Mouse (Mus musculus): ENCODE results near the gene Mrtfa. TPM values are rescaled to one million over a fixed set of nuclear protein-coding genes. Genes with fewer than 3 reads are reported as not detected.

The Mrtfa gene
- total RNA-seq, 2 experiments from 2014 or later: 8.2 to 9.1 TPM

DNA sequence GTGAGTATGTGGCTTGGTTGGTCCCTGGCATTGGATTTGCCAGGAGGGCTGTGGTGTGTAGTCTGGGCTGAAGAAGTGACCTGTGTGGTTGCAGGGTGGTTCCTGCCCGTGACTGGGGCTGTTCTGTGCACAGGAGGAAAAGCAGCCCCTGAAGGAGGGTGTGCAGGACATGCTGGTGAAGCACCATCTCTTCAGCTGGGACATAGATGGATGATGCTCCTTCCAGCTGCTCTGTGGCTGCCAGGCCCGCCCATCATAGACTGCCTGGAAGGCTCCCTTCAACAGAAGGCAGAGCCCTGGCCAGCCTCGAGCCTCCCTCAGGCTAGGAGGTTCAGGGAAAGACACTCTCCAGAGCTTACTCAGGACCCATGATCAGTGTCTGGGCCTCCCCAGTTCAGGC is 179.0 kb downstream of the Mrtfa start:
- DNase-seq (ENCODE audit: low spot score): no peak
- intact Hi-C loops (cut with DNase I): no loop called here

- DNase-seq (ENCODE audit: low spot score): no peak
- intact Hi-C loops (cut with DNase I): no loop called here
Measured at GRCm38 (mm10) chr15:81010114-81010513, 180.4 kb downstream of the Mrtfa start.

GRCm38 (mm10) chr15:81008689-81009123 is 181.9 kb downstream of the Mrtfa start:
- intact Hi-C loops (cut with DNase I): no loop called here

DNA sequence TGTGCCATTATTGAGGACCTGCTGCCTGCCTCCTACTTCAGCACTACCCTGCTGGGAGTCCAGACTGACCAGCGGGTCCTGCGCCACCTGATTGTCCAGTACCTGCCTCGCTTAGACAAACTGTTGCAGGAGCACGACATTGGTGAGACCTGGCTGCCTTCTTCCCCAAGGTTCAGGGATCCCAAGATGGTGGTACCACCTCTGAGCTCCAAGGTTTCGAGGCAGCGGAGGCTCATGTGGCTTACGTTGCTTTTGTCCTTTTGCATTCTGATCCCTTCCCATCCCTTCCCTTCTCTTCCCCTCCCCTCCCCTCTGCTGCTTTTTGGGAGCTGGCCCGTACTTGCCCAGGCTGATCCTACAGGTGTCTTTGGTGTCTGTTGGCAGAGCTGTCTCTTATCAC is 182.7 kb downstream of the Mrtfa start:
- no peak for DNase-seq (ENCODE audit: low spot score)
- intact Hi-C loops (cut with DNase I): no loop called here

More at GRCm38 (mm10) chr15:81008689-81009123, 181.9 kb downstream of the Mrtfa start:
- no peak for DNase-seq (ENCODE audit: low spot score)

GRCm38 (mm10) chr15:81007339-81007738 is 183.2 kb downstream of the Mrtfa start:
- no peak for DNase-seq (ENCODE audit: low spot score)
- intact Hi-C loops (cut with DNase I): no loop called here

- DNase-seq (ENCODE audit: low spot score): no peak
- intact Hi-C loops (cut with DNase I): no loop called here
Measured at GRCm38 (mm10) chr15:81006127-81006735, 184.3 kb downstream of the Mrtfa start.

GRCm38 (mm10) chr15:81000419-81001138 is 190.0 kb downstream of the Mrtfa start:
- intact Hi-C loops (cut with DNase I): no loop called here
- no peak for DNase-seq (ENCODE audit: low spot score)

DNA sequence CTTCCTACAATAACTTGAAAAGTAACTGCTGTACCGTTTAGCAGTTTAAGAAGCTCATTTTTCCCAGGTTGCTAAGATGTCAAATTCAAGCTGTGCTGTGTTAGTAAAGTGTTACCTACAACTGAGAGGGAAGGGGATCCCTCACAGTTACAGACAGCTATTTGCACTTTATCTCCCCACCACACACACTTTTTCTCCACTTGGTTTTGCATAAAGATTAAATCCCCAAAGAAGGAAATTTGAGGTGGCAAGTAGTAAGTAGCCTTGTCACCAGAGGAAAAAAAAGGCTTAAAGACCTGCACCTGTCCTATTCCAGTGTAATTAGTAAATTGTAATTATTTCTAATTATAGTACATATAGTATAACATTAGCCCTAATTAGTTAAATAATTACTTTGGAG is 193.5 kb downstream of the Mrtfa start:
- intact Hi-C loops (cut with DNase I): no loop called here
- no peak for DNase-seq (ENCODE audit: low spot score)

- intact Hi-C loops (cut with DNase I): no loop called here
Measured at GRCm38 (mm10) chr15:80996090-80996835, 194.3 kb downstream of the Mrtfa start.

DNA sequence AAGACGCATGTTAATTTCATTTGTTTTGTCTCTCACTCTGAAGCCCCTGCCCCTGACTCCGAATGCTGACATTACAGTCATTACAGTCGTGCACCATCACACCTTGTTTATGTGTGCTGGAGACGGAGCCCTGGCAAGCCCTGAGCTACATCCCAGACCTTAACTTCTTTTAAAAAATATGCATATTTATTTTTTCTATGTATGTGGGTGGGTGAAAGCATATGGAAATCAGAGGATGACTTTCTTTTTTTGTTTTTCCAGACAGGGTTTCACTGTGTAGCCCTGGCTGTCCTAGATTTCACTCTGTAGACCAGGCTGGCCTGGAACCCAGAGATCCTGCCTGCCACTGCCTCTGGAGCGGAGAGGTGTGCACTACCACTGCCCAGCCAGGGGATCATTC is 195.6 kb downstream of the Mrtfa start:
- intact Hi-C loops (cut with DNase I): no loop called here
- no peak for DNase-seq (ENCODE audit: low spot score)

More at GRCm38 (mm10) chr15:80996090-80996835, 194.3 kb downstream of the Mrtfa start:
- DNase-seq (ENCODE audit: low spot score): no peak

DNA sequence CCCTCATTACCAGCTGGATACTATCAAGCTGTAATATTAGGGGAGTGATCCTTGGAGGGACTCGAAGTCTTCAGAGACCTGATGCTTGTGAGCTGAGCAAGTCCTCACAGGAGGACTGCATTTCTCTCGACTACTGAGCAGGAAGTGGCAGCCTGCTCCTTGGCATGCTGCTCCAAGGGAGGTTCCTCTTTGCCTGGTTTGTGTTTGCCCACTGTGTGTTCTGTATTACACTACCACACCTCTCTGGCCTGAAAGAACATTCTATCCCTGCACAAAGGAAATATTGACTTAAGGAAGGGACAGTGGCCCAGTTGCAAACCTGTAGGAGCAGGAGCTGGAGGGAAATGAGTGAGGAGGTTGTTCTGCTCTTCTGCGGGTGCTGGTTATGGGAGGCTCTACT is 200.8 kb downstream of the Mrtfa start:
- intact Hi-C loops (cut with DNase I): no loop called here

DNA sequence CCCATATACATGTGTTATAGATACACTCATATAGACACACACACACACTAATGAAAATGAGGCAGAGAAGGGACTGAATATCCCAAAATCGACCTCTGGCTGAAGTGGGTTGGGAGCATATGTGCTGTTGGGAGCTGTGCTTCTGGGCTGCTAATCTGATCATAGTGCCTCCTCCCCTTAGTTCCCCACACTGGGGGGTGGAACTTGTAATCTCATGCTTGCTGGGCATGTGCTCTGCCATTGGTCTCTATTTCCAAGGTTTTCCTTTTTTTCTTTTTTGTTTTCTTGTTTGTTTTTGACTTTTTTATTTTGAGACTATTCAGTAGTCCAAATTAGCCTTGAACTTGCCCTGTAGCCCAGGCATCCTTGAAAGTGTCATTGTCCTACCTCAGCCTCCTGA is 202.2 kb downstream of the Mrtfa start:
- intact Hi-C loops (cut with DNase I): no loop called here

More for the DNA sequence above, 200.8 kb downstream of the Mrtfa start:
- DNase-seq (ENCODE audit: low spot score): no peak

GRCm38 (mm10) chr15:80983264-80983663 is 207.3 kb downstream of the Mrtfa start:
- DNase-seq (ENCODE audit: low spot score): no peak
- intact Hi-C loops (cut with DNase I): no loop called here

More for the DNA sequence above, 202.2 kb downstream of the Mrtfa start:
- DNase-seq (ENCODE audit: low spot score): no peak

DNA sequence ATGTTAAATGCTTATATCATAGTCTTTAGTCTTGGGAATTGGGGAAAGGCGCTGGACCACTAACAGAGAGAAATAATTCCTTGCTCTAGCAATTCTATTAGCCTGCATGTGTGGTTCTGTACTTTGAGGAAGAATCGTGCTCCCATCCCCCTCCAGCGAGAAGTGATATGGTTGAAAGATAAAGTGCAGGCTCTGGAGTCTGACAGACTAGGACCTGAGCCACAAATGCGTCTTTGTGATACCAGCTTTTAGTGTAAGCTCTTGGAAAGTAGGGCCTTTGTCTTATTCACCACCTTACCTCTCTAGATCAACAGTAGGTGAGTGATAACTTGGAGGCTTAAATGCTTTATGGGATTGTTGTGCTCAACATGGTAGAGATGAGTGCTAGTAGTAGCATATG is 209.4 kb downstream of the Mrtfa start:
- DNase-seq (ENCODE audit: low spot score): no peak
- intact Hi-C loops (cut with DNase I): no loop called here

DNA sequence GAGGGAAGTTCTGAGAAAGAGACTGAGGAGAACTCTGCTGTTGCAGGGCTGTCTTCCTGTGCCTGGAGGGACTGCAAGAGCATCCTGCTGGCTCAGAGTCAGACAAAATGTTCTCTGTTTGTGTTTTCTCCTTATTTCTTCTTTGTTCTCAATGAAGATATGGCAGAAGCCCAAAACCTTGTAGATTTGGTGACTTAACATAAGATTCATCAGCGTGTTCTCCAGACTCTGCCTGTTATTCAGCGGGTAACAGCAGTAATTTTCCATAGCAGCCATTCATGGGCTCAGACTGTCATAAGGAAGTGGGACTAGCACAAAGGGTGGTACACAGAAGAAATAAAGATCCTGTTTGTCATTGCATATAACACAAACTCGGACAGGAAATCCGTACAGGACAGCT is 210.9 kb downstream of the Mrtfa start:
- intact Hi-C loops (cut with DNase I): no loop called here
- DNase-seq (ENCODE audit: low spot score): no peak

DNA sequence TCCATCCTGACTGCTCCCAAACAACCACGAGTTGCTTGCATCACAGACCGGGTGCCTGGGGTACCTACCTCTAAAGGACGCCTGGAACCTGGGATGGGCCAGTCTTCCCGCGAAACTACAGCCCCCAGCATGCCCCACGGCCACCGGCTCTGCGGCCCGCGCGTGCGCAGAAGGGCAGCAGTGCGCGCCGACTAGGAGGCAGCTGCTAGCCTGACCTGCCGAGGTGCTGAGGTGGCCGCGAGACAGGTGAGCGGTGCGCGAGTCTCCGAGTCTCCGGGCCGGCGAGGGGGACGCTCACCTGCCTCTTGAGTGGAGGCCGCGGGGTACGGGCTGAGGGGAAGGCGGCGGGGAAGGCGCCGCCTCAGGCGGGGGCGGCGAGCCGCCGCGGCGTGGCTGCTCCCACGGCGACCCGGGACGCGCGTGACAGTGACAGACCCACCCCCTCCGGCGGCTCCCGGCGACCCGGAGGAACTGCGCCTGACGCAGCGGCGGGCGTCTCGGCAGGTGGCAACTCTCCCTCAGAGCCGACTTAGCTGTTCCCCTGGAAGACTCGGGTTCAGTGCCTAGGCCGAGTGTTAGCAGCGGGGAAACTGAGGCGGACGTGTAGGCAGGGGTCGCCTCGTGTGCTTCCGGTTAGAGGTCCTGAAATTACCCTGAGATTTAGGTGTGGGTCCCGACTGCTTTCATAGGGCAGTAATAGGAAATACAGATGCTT is 212.8 kb downstream of the Mrtfa start, which contains the start of gene Sgsm3:
Sgsm3 (plus strand) TSS at position 146 of the 715 bp plus-strand sequence.
- intact Hi-C loops (cut with DNase I): no loop called here
- peak; percentile 67 for DNase-seq (ENCODE audit: low spot score)

- DNase-seq (ENCODE audit: low spot score): no peak
- intact Hi-C loops (cut with DNase I): no loop called here
Measured at GRCm38 (mm10) chr15:80975666-80976065, 214.9 kb downstream of the Mrtfa start.

DNA sequence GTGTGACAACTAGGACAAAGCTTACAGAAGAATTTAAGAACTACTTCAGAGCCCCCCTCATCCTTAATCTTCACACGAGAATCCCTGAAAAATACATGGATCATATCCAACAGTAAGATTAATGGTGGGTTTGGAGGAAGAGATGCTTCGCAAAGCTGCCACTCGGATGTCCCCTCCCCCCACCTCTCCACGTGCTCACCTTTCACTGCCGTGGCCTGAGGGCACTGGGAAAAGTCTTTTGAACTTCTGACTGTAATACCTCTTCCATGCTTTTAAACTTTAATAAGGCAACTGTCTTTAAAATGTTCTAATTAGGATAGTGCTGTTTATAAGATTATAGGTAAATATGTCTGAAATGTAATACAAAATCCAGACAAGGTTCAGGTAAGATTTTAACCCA is 216.2 kb downstream of the Mrtfa start:
- no peak for DNase-seq (ENCODE audit: low spot score)
- intact Hi-C loops (cut with DNase I): no loop called here

GRCm38 (mm10) chr15:80969371-80969770 is 221.2 kb downstream of the Mrtfa start:
- intact Hi-C loops (cut with DNase I): no loop called here

More at GRCm38 (mm10) chr15:80969371-80969770, 221.2 kb downstream of the Mrtfa start:
- no peak for DNase-seq (ENCODE audit: low spot score)

Data from heart, postnatal 25 days (tissue).